ENCODE assay signal across 9 mouse cellular contexts in genomic region chr3:35693039-35693438, GRCm38 (mm10).
DNase-seq lines count a peak whose midpoint lies in the region; ATAC-seq and TF ChIP-seq lines count a peak whose summit lies in the region.
"Had no signal": no experiment of that assay in that cellular context is flagged by ENCODE, and none has a peak within 500 bp of the region (broad histone marks: within the 10 kb centered on the region; RNA-seq: fewer than 3 reads in every experiment).

No protein-coding gene starts in this region.

- no peak for TF ChIP-seq POLR2A in ES-Bruce4 (IDR thresholded peaks at IDR 0.05; ENCODE audit: insufficient read depth, low read length)

- no peak overlapping the region for H3K4me3 ChIP-seq in ES-Bruce4 (ENCODE audit: low read depth, low read length)
- H3K4me3 ChIP-seq in forebrain, embryonic 10.5 days: no peak overlapping the region
- no peak overlapping the region for H3K4me3 ChIP-seq in hindbrain, embryonic 14.5 days (replicated peaks; ENCODE audit: low read length)
- H3K4me3 ChIP-seq: limb, embryonic 12.5 days had no signal

- peak overlapping the region; percentile 68 for H3K27ac ChIP-seq in ES-Bruce4 (ENCODE audit: insufficient read depth, low read length)
- H3K27ac ChIP-seq in forebrain, embryonic 10.5 days: no peak overlapping the region
- H3K27ac ChIP-seq in hindbrain, embryonic 14.5 days: no peak overlapping the region
- H3K27ac ChIP-seq: limb, embryonic 12.5 days had no signal

- TF ChIP-seq CTCF in ES-Bruce4 (IDR thresholded peaks at IDR 0.05; ENCODE audit: low read depth, low read length): peak; percentile 60

- H3K4me2 ChIP-seq in hindbrain, embryonic 14.5 days (replicated peaks): no peak overlapping the region
- H3K4me2 ChIP-seq: limb, embryonic 12.5 days had no signal

- H3K36me3 ChIP-seq in ES-Bruce4 (ENCODE audit: control insufficient read depth, insufficient read depth, low read length, poor library complexity, severe bottlenecking): no peaks in the 10 kb centered on the region
- H3K36me3 ChIP-seq in forebrain, embryonic 10.5 days (replicated peaks): no peaks in the 10 kb centered on the region
- no peaks in the 10 kb centered on the region for H3K36me3 ChIP-seq in hindbrain, embryonic 14.5 days (replicated peaks; ENCODE audit: control insufficient read depth, insufficient read depth)
- H3K36me3 ChIP-seq: limb, embryonic 12.5 days had no signal

- no peak for TF ChIP-seq EP300 in ES-Bruce4 (IDR thresholded peaks at IDR 0.05; ENCODE audit: insufficient read depth, low read depth, low read length)

- no peaks in the 10 kb centered on the region for H3K27me3 ChIP-seq in ES-Bruce4 (ENCODE audit: control insufficient read depth, insufficient read depth, low read length, poor library complexity, severe bottlenecking)
- no peaks in the 10 kb centered on the region for H3K27me3 ChIP-seq in forebrain, embryonic 10.5 days (ENCODE audit: poor library complexity, severe bottlenecking)
- H3K27me3 ChIP-seq in hindbrain, embryonic 14.5 days (ENCODE audit: control insufficient read depth, insufficient read depth, low read length): no peaks in the 10 kb centered on the region
- H3K27me3 ChIP-seq: limb, embryonic 12.5 days had no signal

- H3K9me3 ChIP-seq in ES-Bruce4 (replicated peaks; ENCODE audit: control insufficient read depth, insufficient read depth, low read length, poor library complexity, severe bottlenecking): no peaks in the 10 kb centered on the region
- no peaks in the 10 kb centered on the region for H3K9me3 ChIP-seq in forebrain, embryonic 10.5 days
- H3K9me3 ChIP-seq in hindbrain, embryonic 14.5 days (ENCODE audit: control insufficient read depth, low read length): no peaks in the 10 kb centered on the region
- H3K9me3 ChIP-seq: limb, embryonic 12.5 days had no signal

- DNase-seq in brain, embryonic 18.5 days (ENCODE audit: low read depth, low spot score): peak; percentile 10
- peak; percentile 35 for DNase-seq in forebrain, embryonic 10.5 days (ENCODE audit: extremely low spot score, low spot score)
- DNase-seq in hindbrain, embryonic 14.5 days (ENCODE audit: low spot score): peak; percentile 56
- DNase-seq in layer of hippocampus, postnatal 14 days (ENCODE audit: low spot score in 2 of 2): peak; percentile 68 to 80
- peak; percentile 86 for DNase-seq in lung, postnatal 25 days (ENCODE audit: low spot score)
- DNase-seq in retina, postnatal 1 day: peak; percentile 75
- DNase-seq in thymus, postnatal 36 days: peak; percentile 86 to 87

- WGBS in forebrain, embryonic 10.5 days: 55% methylated on average over 6 of the region's 6 CpGs
- WGBS in hindbrain, embryonic 14.5 days: 49% methylated on average over 6 of the region's 6 CpGs

- H3K9ac ChIP-seq in ES-Bruce4 (ENCODE audit: low read depth, poor library complexity, severe bottlenecking): peak overlapping the region; percentile 38; the same call in 1 of the 2 replicates
- H3K9ac ChIP-seq in hindbrain, embryonic 14.5 days: no peak overlapping the region
- H3K9ac ChIP-seq: limb, embryonic 12.5 days had no signal

- ATAC-seq in hindbrain, embryonic 14.5 days (ENCODE audit: low FRiP score): no peak

- H3K4me1 ChIP-seq in ES-Bruce4 (ENCODE audit: control insufficient read depth, insufficient read depth, low read length): peaks cover 3% of the 10 kb centered on the region
- H3K4me1 ChIP-seq in forebrain, embryonic 10.5 days: peaks cover 8% of the 10 kb centered on the region
- H3K4me1 ChIP-seq in hindbrain, embryonic 14.5 days (replicated peaks; ENCODE audit: control insufficient read depth, insufficient read depth, low read length): no peaks in the 10 kb centered on the region
- H3K4me1 ChIP-seq: limb, embryonic 12.5 days had no signal

Comparison
In these comparisons a context has a peak if more than half of its experiments do, and no peak if none do; other contexts are left out.
1. DNase-seq: peak in every context shown above with its lines; median percentile 86 in thymus, postnatal 36 days; 86 in lung, postnatal 25 days; 75 in retina, postnatal 1 day; 74 in layer of hippocampus, postnatal 14 days; 56 in hindbrain, embryonic 14.5 days; 35 in forebrain, embryonic 10.5 days; 10 in brain, embryonic 18.5 days.